Mouse (Mus musculus) kidney, adult 2 months (tissue): ENCODE measurements at regions not wholly inside any gene's neighbourhood (a gene's known extent, or its start where the extent isn't known, plus 50 kb on each side); places are given as distances from the start of the nearest gene placed in this dataset.

Source experiments
- CTCF ChIP-seq: fragments of 200-500 bp; conservative IDR thresholded peaks from 2 replicates; pipeline ENCODE4 v1.5.1; 2011; ENCODE audit warnings: low read depth, mild to moderate bottlenecking, control low read depth, low read length, moderate library complexity, mixed read lengths; ENCODE audit not compliant: insufficient read depth, insufficient read length
- POLR2A ChIP-seq: fragments of 200-500 bp; IDR thresholded peaks from one replicate; pipeline ENCODE4 v1.6.1; 2011; ENCODE audit warnings: low read depth, low read length, control low read depth

DNA sequence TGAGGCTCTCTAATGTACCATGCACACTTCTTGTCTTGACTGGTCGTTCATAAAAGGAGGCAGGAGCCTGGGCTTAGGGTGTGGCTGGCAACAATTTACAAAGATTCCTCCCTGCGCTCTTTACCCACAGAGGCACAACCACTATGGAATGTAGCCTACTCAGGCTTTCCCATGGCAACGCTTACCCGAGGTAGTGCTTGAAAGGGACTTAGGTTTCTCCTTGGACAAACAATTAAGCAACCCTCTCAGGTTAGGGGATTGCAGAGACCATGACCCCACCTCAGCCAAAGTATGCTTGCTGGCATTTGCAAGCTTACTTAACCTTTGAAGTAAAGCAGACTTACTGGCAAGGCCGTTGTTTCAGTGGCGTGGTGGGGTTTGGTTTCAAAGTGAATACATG is 120.9 kb upstream of the Zfhx3 start:
- TF ChIP-seq POLR2A (no peak), CTCF (no peak)
